Mouse (Mus musculus): ENCODE data around the gene Gm8271. TPM values are rescaled to one million over a fixed set of nuclear protein-coding genes. Genes with fewer than 3 reads are reported as not detected.
"Not testable (repeated sequence)": the region's sequence is repeated elsewhere in the genome, so short reads cannot be mapped to it uniquely, and the experiment has no call there.

Gm8271 gene
- not detected in 2 replicates for polyA plus RNA-seq (2012)

DNA sequence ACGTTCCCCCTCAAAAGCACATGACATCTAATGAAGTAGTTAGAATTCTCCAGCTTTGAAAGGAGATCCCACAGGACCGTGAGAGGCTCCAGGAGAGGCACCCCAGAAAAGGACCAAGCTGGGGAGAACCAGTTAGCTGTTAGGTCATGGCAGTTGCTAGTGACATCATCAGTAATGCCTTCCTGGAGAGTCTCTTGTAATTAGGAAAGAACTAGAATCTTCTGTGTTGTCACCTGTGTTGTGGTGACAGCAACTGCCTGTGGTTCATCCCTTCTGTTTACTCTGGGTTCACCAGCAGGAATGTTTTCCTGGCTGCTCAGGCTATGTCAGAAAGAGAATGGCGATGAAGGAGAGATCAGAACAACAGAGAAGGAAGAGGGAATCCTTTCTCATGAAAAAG lies at the start of gene Gm8271:
TSS of gene Gm8271 (plus strand) at position 301 of the 400 bp plus-strand sequence.
- not testable (repeated sequence) for TF ChIP-seq GATA1 (IDR thresholded peaks at IDR 0.05; ENCODE audit: low read length)

DNA sequence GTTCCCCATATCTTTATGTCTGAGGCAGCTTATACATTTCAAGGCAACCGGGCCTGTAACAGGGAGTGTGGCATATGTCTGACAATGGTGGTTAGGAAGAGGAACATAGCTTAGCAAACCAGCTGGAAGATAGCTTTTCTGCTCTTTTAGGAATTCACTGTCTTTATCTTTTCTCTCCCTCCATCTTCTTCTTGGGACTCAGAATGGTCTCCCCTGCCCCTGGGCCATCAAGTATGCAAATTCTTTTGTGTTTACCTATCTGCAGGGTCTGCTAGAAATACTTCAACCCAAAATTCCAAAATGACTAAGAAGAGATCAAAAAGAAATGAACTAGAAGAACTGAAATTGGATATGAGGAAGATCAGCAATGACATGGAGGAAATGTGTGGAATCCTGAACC lies 21.4 kb upstream of the Gm8271 start, which contains the start of gene Gm3317:
TSS of gene Gm3317 (plus strand) at position 301 of the 400 bp plus-strand sequence.
- TF ChIP-seq GATA1 (IDR thresholded peaks at IDR 0.05; ENCODE audit: low read length) = not testable (repeated sequence)

Other genes with a start within 250 kb of the Gm8271 start
- not detected in 2 replicates for gene Gm8297, start 201.9 kb upstream of the Gm8271 start, polyA plus RNA-seq (2012)
- gene Gm3298, start 169.9 kb upstream of the Gm8271 start, polyA plus RNA-seq (2012) = not detected in 2 replicates
- not detected in 2 replicates for gene 4930555G01Rik, start 135.2 kb upstream of the Gm8271 start, polyA plus RNA-seq (2012)
- not detected in 2 replicates for gene Gm8281, start 114.8 kb upstream of the Gm8271 start, polyA plus RNA-seq (2012)
- not detected in 2 replicates for gene Gm8279, start 54.3 kb upstream of the Gm8271 start, polyA plus RNA-seq (2012)
- not detected in 2 replicates for gene Gm3317, start 21.3 kb upstream of the Gm8271 start, polyA plus RNA-seq (2012)
- not detected in 2 replicates for gene Gm3526, start 74.8 kb downstream of the Gm8271 start, polyA plus RNA-seq (2012)
- gene Gm3542, start 149.1 kb downstream of the Gm8271 start, polyA plus RNA-seq (2012) = not detected in 2 replicates
- gene Gm3500, start 203.3 kb downstream of the Gm8271 start, polyA plus RNA-seq (2012) = not detected in 2 replicates

Data from G1E-ER4 (cell line).